Mouse (Mus musculus) pancreas, adult 10 weeks (tissue): ENCODE results near the gene Vapa. TPM values are rescaled to one million over a fixed set of nuclear protein-coding genes. Genes with fewer than 3 reads are reported as not detected.

Source experiments
- polyA plus RNA-seq: library from polyadenylated mRNA; stranded (reverse); fragments of 350-450 nt; fragmentation: Illumina TruSeq; extraction: RNeasy Lipid Tissue Mini Kit (QIAGEN cat#74804); gene quantifications from one replicate; pipeline ENCODE4 v1.2.3, GENCODE M21; 2015; ENCODE audit warnings: low read depth, low replicate concordance; ENCODE audit not compliant: insufficient read depth

The Vapa gene
- polyA plus RNA-seq, result 12.2 TPM

DNA sequence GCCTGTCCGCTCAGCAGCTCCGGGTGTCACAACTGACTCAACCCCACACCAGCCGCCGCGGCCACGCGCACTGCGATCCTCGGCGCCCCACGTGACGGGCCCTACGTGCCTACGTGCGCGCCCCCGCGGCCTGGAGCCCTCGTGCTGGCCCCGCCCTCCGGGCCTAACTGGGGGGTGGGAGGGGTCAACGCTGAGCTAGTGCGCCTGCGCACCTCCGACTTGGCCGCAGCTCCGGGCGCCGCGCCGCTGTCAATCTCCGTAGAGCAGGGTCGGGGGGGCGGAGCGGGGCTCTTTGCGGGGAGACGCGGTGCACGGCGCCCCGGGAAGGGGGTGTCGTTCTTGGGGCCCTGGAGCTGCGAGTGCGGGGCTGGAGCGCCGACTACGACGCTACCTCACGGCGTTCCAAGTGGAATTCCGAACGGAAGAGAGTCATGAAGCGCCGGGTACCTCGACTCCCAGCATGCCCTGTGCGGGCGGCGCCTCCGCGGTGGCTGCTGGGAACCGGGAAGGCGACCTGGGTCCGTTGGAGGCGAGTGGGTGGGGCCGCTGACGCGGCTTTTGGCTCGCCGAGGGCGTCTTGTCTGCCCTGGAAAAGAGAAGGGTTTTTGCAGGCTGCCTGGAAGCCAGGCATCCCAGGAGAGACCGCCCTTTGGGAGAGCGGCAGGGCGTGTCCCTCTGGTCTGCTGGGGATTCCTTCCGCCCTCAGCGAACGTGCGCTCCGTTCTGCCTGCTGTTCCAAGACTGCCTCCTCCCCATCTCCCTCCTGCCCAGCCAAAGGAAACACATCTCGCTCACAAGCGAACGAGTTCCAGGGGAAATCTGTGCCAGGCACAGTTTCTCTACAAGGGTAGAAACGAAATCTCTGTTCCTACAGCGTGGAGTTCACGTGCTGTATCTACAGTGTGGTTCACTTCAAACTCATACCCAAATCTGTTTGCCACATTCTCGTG, at the start of gene Vapa:
TSS of gene Vapa (minus strand) at position 93 of the 950 bp plus-strand sequence.

DNA sequence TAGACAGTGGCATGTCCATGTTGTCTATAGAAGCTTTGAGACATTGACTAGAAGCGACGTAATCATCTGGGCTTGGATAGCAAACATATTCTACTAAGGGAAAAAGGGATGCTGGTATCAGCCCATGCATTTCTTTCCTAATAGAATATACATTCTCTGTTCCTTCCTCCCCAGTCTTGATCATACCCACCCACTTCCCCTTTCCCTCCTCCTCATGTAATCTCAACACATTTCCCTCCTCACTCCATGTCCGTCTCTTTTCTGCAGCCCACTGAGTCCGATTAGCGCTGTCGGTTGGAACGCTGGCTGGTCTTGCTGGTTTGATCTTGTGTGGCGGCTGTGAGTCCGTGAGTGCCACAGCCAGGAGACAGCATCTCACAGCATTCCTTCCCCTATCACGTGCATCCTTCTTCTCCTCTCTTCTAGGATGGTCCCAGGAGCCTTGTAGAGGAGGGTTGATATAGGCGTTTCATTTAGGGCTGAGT, 28.4 kb upstream of the Vapa start, which contains the start of gene Txndc2:
TSS of gene Txndc2 (minus strand) at position 435 of the 485 bp plus-strand sequence.

DNA sequence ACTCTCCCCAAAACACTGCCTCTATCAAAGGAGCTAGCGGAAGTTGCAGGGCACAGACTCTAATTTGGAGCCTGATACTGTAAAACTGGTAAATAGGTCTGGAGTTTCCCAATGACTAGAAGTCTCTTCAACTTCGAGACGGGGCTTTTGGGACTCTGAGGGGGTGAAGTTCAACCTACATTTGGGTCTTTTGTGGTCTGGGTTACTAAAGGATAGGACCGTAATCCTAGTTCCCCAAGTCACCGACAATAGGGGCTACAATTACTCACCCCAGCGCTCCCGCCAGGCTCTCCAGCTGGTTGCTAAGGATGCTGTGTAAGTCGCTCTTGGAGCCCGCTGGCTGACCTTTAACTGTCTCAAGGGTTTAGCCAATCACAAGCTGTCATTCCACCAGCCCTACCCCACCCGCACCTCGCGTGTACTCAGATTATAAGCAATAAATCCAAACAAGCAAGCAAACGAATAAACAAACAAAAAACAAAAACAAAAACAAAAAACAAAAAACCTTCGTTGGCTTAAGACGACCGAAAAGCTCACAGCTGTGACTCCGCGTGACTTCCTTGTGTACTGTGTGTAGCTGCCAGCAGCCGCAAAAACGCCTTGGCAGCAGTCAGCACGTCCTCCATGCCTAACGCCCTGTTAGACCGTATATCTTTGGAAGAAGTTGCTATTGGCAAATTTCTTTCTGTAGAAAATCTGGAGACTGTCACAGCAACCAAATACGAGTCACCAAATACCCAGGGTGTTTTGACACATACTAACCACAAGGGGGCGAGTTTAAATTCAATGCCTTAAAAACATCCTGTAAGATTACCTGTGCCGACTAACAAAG, 72.7 kb downstream of the Vapa start, which contains the start of gene Tmem232:
TSS of gene Tmem232 (minus strand) at position 342 of the 832 bp plus-strand sequence.

Other genes starting within 250 kb of the Vapa start
- gene Tmem232, start 72.8 kb downstream of the Vapa start, polyA plus RNA-seq, result not detected
- not detected for gene Txndc2, start 28.6 kb upstream of the Vapa start, polyA plus RNA-seq
- gene Rab31, start 159.2 kb upstream of the Vapa start, polyA plus RNA-seq, result 3.2 TPM
- 15.8 TPM for gene Ppp4r1, start 169.0 kb upstream of the Vapa start, polyA plus RNA-seq